Mouse (Mus musculus): ENCODE data around the gene Casc3. TPM values are rescaled to one million over a fixed set of nuclear protein-coding genes. Genes with fewer than 3 reads are reported as not detected.

Gene Casc3
- 10 to 100 TPM; 10.6 to 11.2 TPM for polyA plus RNA-seq (2017; shearing (Covaris generic))

- no peak for ATAC-seq
Observed at GRCm38 (mm10) chr11:98804605-98805004, at the start of gene Casc3. Gene Casc3 (plus strand): TSS chr11:98804905.

- ATAC-seq: no peak
Observed at GRCm38 (mm10) chr11:98755726-98756380, 48.9 kb upstream of the Casc3 start.

- ATAC-seq: no peak
Observed at GRCm38 (mm10) chr11:98756711-98757110, 48.0 kb upstream of the Casc3 start.

DNA sequence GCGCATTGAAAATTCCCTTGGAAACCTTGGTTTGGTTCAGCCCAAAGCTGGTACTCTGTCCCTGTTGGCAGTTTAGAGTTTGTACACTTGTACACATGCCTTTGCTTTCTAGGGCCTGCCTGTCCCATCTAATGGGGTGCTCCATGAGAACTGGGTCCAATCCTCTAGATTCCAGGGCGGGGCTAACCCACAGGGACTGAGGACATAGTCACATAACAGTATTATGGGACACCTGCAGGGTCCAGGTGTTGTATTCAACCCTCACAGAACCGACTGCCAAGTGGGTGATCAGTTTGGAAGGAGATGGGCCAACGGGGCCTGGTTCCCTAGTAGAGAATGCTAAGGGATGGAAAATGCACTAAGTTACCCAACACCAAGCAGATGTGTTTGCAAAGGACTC is 42.8 kb upstream of the Casc3 start:
- no peak for ATAC-seq

- ATAC-seq: no peak
Observed at GRCm38 (mm10) chr11:98762756-98763501, 41.8 kb upstream of the Casc3 start.

DNA sequence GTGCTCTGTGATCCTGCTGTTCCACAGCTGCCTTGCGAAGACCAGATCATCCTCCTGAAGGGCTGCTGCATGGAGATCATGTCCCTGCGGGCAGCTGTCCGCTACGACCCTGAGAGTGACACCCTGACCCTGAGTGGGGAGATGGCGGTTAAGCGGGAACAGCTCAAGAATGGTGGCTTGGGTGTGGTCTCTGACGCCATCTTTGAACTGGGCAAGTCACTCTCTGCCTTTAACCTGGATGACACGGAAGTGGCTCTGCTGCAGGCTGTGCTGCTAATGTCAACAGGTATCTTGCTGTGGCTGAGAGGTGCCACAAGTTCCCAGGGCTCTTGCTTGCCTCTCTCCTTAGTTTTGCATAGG is 41.2 kb upstream of the Casc3 start:
- ATAC-seq: no peak

DNA sequence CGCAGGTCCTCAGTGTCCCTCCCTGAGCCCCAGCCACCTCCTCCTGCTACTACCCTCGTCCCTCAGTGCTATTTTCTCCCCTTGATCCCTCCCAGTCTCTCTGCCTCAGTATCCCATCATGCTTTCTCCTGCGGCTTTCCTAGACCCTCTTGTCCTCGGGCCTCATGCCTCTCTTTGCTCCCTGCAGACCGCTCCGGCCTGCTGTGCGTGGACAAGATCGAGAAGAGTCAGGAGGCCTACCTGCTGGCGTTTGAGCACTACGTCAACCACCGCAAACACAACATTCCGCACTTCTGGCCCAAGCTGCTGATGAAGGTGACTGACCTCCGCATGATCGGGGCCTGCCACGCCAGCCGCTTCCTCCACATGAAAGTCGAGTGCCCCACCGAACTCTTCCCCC is 40.6 kb upstream of the Casc3 start:
- no peak for ATAC-seq

DNA sequence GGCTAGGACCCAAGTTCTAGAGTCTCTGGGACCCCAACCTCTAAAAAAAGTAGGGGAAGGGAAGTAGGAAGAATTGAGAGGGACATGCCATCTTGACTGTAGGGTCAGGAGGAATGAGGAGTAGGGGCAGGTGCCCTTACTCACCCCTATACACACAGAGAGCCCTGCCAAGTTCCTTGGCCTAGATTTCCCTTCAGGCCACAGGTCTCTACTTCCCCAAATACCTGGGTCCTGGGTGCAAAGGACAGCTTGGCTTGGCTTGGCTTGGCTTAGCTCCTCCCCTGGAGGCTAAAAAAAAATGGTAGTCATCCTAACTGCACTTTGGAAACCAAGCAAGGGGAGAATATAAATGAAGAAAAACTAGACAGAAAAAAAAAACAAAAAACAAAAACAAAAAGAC is 40.0 kb upstream of the Casc3 start:
- no peak for ATAC-seq

GRCm38 (mm10) chr11:98765421-98766309 is 39.0 kb upstream of the Casc3 start:
- no peak for ATAC-seq

- no peak for ATAC-seq
Observed at GRCm38 (mm10) chr11:98766346-98766745, 38.4 kb upstream of the Casc3 start.

DNA sequence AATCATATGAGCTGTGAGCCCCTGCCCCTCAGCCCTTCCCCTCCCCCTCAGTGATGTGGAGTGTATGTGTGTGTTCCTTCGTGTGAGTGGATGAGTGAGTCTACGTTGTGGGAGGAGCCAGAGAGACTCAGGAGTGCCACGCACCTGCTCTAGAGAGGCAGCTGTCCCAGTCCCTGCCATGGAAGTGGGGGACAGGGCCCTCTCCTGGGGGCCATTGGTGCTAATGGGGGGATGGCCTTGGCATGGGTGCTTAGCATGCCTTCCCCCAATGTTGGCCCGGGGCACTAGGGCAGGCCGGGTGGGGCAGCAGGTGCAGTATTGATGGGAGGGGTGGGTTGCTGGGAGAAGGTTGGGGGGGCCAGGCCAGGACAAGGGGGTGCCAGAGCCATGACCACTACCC is 37.9 kb upstream of the Casc3 start:
- no peak for ATAC-seq

GRCm38 (mm10) chr11:98767276-98767675 is 37.4 kb upstream of the Casc3 start:
- no peak for ATAC-seq

DNA sequence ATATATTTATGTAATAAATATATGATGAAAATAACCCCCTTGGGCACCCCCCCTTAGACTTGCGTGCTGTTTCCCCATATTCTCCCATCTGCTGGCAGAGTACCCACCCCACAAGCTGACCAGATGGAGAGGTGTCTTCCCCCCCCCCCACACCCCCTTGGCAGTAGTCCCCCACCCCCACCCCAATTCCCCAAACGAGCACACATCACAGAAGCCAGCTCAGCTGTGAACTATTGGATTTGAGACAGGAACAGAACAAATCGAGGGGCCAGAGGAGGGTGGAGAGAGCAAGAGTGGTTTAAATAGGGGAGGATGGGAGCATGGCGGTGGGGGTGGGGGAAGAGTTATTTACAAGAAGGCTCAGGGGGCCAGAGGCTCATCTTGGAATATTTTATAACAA is 37.0 kb upstream of the Casc3 start:
- no peak for ATAC-seq

DNA sequence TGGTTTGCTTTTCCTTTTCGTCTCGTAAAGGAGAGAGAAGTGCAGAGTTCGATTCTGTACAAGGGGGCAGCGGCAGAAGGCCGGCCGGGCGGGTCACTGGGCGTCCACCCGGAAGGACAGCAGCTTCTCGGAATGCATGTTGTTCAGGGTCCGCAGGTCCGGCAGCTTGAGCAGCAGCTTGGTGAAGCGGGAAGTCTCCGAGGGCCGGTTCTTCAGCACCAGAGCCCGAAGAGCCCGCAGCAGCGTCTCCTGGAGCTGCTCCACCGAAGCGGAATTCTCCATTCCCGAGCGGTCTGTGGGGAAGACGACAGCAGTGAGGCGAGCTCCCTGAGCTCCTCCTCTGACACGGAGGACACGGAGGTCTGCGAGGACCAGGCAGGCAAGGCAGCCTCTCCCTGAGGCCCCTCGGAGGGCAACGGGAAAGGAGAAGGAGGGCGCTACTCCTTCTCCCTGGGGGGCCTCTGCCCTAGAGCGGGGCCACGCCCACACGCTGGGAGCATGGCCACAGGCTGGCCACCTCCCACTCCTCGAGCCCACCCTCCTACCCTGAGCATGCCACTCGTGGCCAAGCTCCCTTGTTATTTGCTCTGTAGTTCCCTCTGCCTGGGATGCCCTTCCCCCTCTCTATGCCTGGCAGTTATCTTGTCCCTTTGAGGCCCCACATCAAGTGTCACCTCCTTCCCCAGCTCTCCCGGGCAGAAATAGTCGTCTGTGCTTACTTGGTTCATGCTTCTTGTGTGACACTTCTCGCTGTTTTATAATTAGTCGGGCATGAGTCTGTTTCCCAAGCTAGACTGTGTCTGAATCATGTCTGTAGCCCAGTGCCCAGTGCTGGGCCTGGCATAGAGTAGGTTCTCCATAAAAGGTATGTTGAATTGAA is 36.3 kb upstream of the Casc3 start:
- ATAC-seq: no peak

DNA sequence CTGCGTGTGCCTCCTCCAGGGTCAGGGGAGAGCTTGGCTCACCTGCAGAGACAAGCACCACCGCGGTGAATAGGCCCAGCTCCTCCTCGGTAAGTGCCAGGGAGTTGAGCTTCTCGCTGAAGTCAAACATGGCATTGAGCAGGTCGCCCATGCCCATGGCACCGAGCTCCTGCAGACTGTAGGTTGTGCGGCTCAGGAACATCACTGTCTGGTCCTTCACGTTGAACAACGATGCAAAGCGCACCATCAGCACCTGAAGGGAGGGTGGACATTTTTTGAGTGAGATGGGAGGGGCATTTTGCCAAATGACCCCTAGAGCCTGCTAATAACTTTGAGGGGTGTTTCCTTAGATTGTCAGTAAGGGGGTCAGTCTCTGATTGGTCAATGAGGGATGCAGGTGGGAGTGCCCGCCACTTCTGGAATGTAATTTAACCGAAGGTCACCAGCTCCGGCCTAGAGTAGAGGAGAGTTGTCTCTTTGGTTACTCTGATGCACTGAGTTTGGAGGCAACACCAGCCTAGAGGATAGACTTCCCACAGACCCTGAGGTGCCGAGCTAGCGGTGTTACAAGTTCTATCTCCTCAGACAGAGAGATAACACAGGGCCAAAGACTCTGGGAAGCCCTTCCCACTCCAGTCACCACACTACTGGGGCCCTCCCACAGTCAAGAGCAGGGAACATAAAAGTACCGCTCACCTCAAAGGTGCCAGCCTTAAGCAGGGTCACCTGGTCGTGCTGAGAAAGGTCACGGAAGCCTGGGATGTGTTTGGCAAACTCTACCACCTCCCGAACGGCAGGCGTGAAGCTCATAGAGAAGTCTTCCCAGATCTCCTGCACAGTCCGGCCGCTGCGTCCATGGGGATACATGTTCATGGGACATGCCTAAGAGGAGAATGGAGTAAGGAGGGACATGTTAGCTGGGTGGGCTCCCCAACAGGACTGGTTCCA is 35.4 kb upstream of the Casc3 start:
- ATAC-seq: no peak

- ATAC-seq: no peak
Observed at GRCm38 (mm10) chr11:98770096-98770975, 34.4 kb upstream of the Casc3 start.

- no peak for ATAC-seq
Observed at GRCm38 (mm10) chr11:98771131-98771530, 33.6 kb upstream of the Casc3 start.

DNA sequence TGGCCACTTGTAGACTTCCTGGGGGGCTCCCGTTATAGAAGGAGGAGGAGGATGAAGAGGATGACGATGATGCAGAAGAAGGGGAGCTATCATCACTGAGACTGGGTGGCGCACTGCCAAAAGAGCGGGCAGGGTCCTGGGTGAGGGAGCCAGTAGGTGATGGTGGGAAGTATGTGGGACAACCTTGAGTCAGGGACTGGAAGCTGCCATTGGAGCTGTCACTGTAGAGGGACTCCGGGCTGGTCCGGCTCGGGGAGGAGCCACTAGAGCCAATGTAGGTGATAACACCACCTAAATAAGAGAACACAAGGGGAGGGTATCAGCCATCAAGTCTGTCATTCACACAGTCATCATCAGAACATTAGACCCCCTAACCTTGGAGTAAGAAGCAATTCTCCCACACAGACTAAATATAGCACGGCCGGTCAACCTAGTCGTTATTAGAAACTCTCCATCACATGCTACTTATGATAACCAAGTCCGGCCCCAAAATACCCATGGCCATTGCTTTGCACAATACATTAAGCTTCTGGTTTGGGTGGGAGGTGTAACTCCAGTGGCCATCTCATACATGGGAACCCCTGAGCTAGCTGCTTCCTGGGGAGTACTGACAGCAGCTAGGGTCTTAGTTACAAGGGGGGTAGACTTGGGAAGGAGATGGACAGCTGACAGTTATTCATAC is 32.7 kb upstream of the Casc3 start:
- ATAC-seq: no peak

- ATAC-seq: no peak
Observed at GRCm38 (mm10) chr11:98772667-98773171, 32.0 kb upstream of the Casc3 start.
